Mouse (Mus musculus) ES-Bruce4 (cell line): ENCODE data around the gene Wdr89. TPM values are rescaled to one million over a fixed set of nuclear protein-coding genes. Genes with fewer than 3 reads are reported as not detected.

Experiments used
- H3K27ac ChIP-seq: 2 replicates; pipeline ENCODE4 v1.5.1; 2012; ENCODE audit warnings: low read length, inconsistent platforms; ENCODE audit not compliant: insufficient read depth
- H3K27me3 ChIP-seq: 2 replicates; pipeline ENCODE4 v1.6.1; 2012; ENCODE audit warnings: mild to moderate bottlenecking, low read length, inconsistent platforms; ENCODE audit not compliant: control insufficient read depth, poor library complexity, insufficient read depth, severe bottlenecking
- H3K36me3 ChIP-seq: 2 replicates; pipeline ENCODE4 v1.6.1; 2012; ENCODE audit warnings: inconsistent platforms, mild to moderate bottlenecking, low read length, moderate library complexity; ENCODE audit not compliant: control insufficient read depth, poor library complexity, insufficient read depth, severe bottlenecking
- H3K4me1 ChIP-seq: one replicate; pipeline ENCODE4 v1.8.1; 2011; ENCODE audit warnings: low read length; ENCODE audit not compliant: control insufficient read depth, insufficient read depth
- H3K4me3 ChIP-seq: 2 replicates; pipeline ENCODE4 v1.5.1; 2011; ENCODE audit warnings: low read depth, mild to moderate bottlenecking, low read length
- H3K9ac ChIP-seq: 2 replicates; pipeline ENCODE4 v1.6.1; 2012; ENCODE audit warnings: low read depth, mild to moderate bottlenecking, inconsistent platforms; ENCODE audit not compliant: poor library complexity, severe bottlenecking
- H3K9me3 ChIP-seq: replicated peaks from 2 replicates; pipeline ENCODE4 v1.6.1; 2012; ENCODE audit warnings: mild to moderate bottlenecking, low read length, inconsistent platforms; ENCODE audit not compliant: control insufficient read depth, poor library complexity, insufficient read depth, severe bottlenecking
- CTCF ChIP-seq: IDR thresholded peaks from one replicate; pipeline ENCODE4 v1.8.1; 2011; ENCODE audit warnings: low read depth, low read length
- EP300 ChIP-seq: IDR thresholded peaks from 2 replicates; pipeline ENCODE4 v1.6.1; 2011; ENCODE audit warnings: low read depth, low read length; ENCODE audit not compliant: insufficient read depth
- POLR2A ChIP-seq: IDR thresholded peaks from one replicate; pipeline ENCODE4 v1.8.1; 2011; ENCODE audit warnings: low read length; ENCODE audit not compliant: insufficient read depth
- polyA plus RNA-seq: library from polyadenylated mRNA; stranded (reverse); fragments of >200 nt; gene quantifications from 2 replicates; pipeline ENCODE4 v1.2.4, GENCODE M21; 2011; ENCODE audit warnings: low read depth; ENCODE audit not compliant: missing spikeins, insufficient read depth, insufficient read length

Gene Wdr89
- polyA plus RNA-seq, 1 experiment = 75.8 TPM

- no peaks in the 10 kb centered on the region for H3K9me3 ChIP-seq
- H3K9ac ChIP-seq = no peak overlapping the region
These were observed 5.5 kb downstream of the Wdr89 start for GRCm38 (mm10) chr12:75663646-75664515.

GRCm38 (mm10) chr12:75662376-75662775 lies 7.0 kb downstream of the Wdr89 start:
- Histone ChIP-seq H3K4me3 (no peak overlapping the region), H3K27ac (no peak overlapping the region), H3K9me3 (no peaks in the 10 kb centered on the region), H3K9ac (no peak overlapping the region), H3K27me3 (no peaks in the 10 kb centered on the region), H3K36me3 (no peaks in the 10 kb centered on the region), H3K4me1 (no peaks in the 10 kb centered on the region)
- TF ChIP-seq CTCF (no peak), POLR2A (no peak), EP300 (no peak)

More at GRCm38 (mm10) chr12:75663646-75664515, 5.5 kb downstream of the Wdr89 start:
- Histone ChIP-seq H3K4me1 (no peaks in the 10 kb centered on the region), H3K27me3 (no peaks in the 10 kb centered on the region), H3K4me3 (no peak overlapping the region), H3K36me3 (no peaks in the 10 kb centered on the region), H3K27ac (no peak overlapping the region)
- TF ChIP-seq POLR2A (no peak), EP300 (no peak), CTCF (no peak)

GRCm38 (mm10) chr12:75658403-75658802 lies 10.9 kb downstream of the Wdr89 start:
- H3K27me3 ChIP-seq = no peaks in the 10 kb centered on the region
- TF ChIP-seq EP300 = no peak
- TF ChIP-seq POLR2A = no peak
- TF ChIP-seq CTCF = no peak

GRCm38 (mm10) chr12:75656580-75656979 lies 12.8 kb downstream of the Wdr89 start:
- Histone ChIP-seq H3K4me3 (no peak overlapping the region), H3K36me3 (no peaks in the 10 kb centered on the region), H3K9me3 (no peaks in the 10 kb centered on the region), H3K27ac (no peak overlapping the region), H3K4me1 (no peaks in the 10 kb centered on the region), H3K9ac (no peak overlapping the region), H3K27me3 (no peaks in the 10 kb centered on the region)
- TF ChIP-seq EP300 = no peak
- TF ChIP-seq CTCF = peak; percentile 51
- no peak for TF ChIP-seq POLR2A

More at GRCm38 (mm10) chr12:75658403-75658802, 10.9 kb downstream of the Wdr89 start:
- no peaks in the 10 kb centered on the region for H3K9me3 ChIP-seq
- no peaks in the 10 kb centered on the region for H3K36me3 ChIP-seq
- no peak overlapping the region for H3K4me3 ChIP-seq
- no peak overlapping the region for H3K9ac ChIP-seq
- no peak overlapping the region for H3K27ac ChIP-seq
- H3K4me1 ChIP-seq = no peaks in the 10 kb centered on the region

- no peaks in the 10 kb centered on the region for H3K4me1 ChIP-seq
- H3K9me3 ChIP-seq = no peaks in the 10 kb centered on the region
- H3K27me3 ChIP-seq = no peaks in the 10 kb centered on the region
- H3K36me3 ChIP-seq = no peaks in the 10 kb centered on the region
- no peak overlapping the region for H3K4me3 ChIP-seq
- H3K9ac ChIP-seq = no peak overlapping the region
- no peak for TF ChIP-seq CTCF
- no peak for TF ChIP-seq POLR2A
- no peak for TF ChIP-seq EP300
- no peak overlapping the region for H3K27ac ChIP-seq
These were observed 15.0 kb downstream of the Wdr89 start for GRCm38 (mm10) chr12:75654247-75654801.

- TF ChIP-seq CTCF = no peak
- no peak for TF ChIP-seq POLR2A
- TF ChIP-seq EP300 = no peak
- H3K27ac ChIP-seq = no peak overlapping the region
- no peaks in the 10 kb centered on the region for H3K27me3 ChIP-seq
- no peak overlapping the region for H3K4me3 ChIP-seq
- no peak overlapping the region for H3K9ac ChIP-seq
- no peaks in the 10 kb centered on the region for H3K36me3 ChIP-seq
- no peaks in the 10 kb centered on the region for H3K9me3 ChIP-seq
- H3K4me1 ChIP-seq = no peaks in the 10 kb centered on the region
These were observed 19.6 kb downstream of the Wdr89 start for GRCm38 (mm10) chr12:75649706-75650093.
